Mouse (Mus musculus) midbrain, embryonic 12.5 days (tissue): ENCODE results near the gene Rnaset2b. TPM values are rescaled to one million over a fixed set of nuclear protein-coding genes. Genes with fewer than 3 reads are reported as not detected.
"Not testable (repeated sequence)": the region's sequence is repeated elsewhere in the genome, so short reads cannot be mapped to it uniquely, and the experiment has no call there.

Experiments used
- ATAC-seq: fragments of 200-750 bp; cut with Nextera tagmentation; 2 replicates; pipeline ENCODE4 v1.8.0; 2017; ENCODE audit warnings: low read depth, moderate TSS enrichment, moderate library complexity; ENCODE audit not compliant: low FRiP score
- H3K27ac ChIP-seq: fragments of 300-500 bp; sonication (generic); replicated peaks from 2 replicates; pipeline ENCODE4 v1.5.1; 2016; ENCODE audit warnings: mild to moderate bottlenecking
- H3K27me3 ChIP-seq: fragments of 300-500 bp; sonication (generic); 2 replicates; pipeline ENCODE4 v1.6.1; 2016; ENCODE audit warnings: mild to moderate bottlenecking
- H3K36me3 ChIP-seq: fragments of 300-500 bp; sonication (generic); 2 replicates; pipeline ENCODE4 v1.6.1; 2016
- H3K4me1 ChIP-seq: fragments of 300-500 bp; sonication (generic); 2 replicates; pipeline ENCODE4 v1.6.1; 2016
- H3K4me2 ChIP-seq: fragments of 300-500 bp; sonication (generic); replicated peaks from 2 replicates; pipeline ENCODE4 v1.6.1; 2016; ENCODE audit warnings: mild to moderate bottlenecking, moderate library complexity
- H3K4me3 ChIP-seq: fragments of 300-500 bp; sonication (generic); 2 replicates; pipeline ENCODE4 v1.5.1; 2016; ENCODE audit warnings: mild to moderate bottlenecking
- H3K9ac ChIP-seq: fragments of 300-500 bp; sonication (generic); replicated peaks from 2 replicates; pipeline ENCODE4 v1.6.1; 2016; ENCODE audit warnings: mild to moderate bottlenecking, moderate library complexity
- H3K9me3 ChIP-seq: fragments of 300-500 bp; sonication (generic); 2 replicates; pipeline ENCODE4 v1.6.1; 2016; ENCODE audit warnings: mild to moderate bottlenecking
- WGBS: fragments of 180-500 bp; shearing (Covaris S2); methylation state at CpG from one replicate; pipeline ENCODE4 v1.1.7; 2016; 5-methylcytosine and 5-hydroxymethylcytosine counted together
- polyA plus RNA-seq: library from polyadenylated mRNA; unstranded; fragments of >200 nt; fragmentation: Nextera tagmentation; extraction: Ambion mirVana; gene quantifications from 2 replicates; pipeline ENCODE4 v1.2.1, GENCODE M21; 2016

The Rnaset2b gene
- polyA plus RNA-seq, 1 experiment from 2014 or later, result 97.5 TPM

DNA sequence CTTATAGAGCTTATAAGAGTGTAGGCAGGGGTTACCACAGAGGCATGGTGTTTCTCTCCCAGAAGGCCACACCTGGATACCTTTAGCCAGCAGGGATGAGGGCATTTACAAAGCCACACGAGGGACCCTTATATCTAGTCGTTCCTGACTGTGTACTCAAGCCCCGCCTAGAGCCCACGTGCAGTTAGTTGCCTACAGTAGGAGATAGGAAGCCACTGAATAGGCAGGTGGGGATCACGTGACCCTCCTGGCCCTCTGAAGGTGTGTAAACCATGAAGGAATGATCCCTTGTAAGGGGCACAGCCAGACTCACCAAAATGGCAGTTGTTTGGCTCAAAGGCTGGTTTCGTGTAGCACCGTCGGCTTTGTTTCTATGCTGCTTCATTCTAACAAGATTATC, 26.4 kb downstream of the Rnaset2b start:
- H3K4me2 ChIP-seq, H3K4me3 ChIP-seq, ATAC-seq, H3K4me1 ChIP-seq, H3K9ac ChIP-seq, H3K27me3 ChIP-seq, H3K9me3 ChIP-seq, H3K36me3 ChIP-seq, H3K27ac ChIP-seq: not testable (repeated sequence)
- 84% methylated on average over 8 of the region's 8 CpGs for WGBS

GRCm38 (mm10) chr17:6997778-6998490, 27.5 kb downstream of the Rnaset2b start:
- not testable (repeated sequence) for H3K36me3 ChIP-seq, H3K9me3 ChIP-seq, H3K4me1 ChIP-seq, H3K4me3 ChIP-seq, H3K9ac ChIP-seq, ATAC-seq, H3K27ac ChIP-seq, H3K27me3 ChIP-seq, H3K4me2 ChIP-seq
- 71% methylated on average over 1 of the region's 7 CpGs for WGBS

DNA sequence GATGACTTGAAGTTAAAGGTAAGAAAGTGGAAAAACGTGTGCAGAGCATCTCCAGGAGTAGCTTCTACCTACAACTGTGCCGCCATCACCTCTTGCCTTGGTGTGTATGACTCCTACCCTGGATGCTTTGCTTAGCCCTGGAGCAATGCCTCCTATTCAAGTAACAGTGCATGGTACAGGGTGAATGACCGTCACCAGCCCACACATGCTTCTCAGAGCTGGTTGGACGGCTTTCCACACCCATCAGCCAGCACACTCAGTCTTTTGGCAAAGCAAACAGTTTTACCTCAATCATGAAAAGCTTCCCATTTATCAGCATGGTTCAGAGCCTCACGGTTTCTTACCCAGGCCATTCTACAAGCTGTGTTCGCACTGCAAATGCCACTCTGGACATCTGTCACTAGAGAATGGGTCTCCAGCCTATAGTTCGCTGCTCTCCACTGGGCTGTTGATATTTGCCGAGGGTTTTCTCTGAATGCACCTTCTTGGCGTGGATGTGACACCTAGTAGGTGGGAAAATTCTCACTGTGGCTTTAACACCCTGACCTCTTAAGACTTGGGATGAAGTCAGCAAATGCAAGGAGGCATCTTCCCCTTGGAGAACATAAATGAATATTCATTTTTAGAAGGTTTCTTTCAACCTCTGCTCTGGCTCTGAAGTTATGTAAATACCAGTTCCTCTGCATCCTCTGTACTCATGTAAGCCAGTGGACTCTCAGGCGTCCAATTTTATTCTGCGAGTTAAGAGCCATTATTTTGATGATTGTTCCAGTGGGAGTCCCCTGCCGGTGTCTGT, 31.6 kb downstream of the Rnaset2b start:
- not testable (repeated sequence) for H3K4me2 ChIP-seq, H3K36me3 ChIP-seq, H3K9ac ChIP-seq, H3K27ac ChIP-seq, H3K27me3 ChIP-seq, H3K4me3 ChIP-seq, H3K9me3 ChIP-seq, ATAC-seq, H3K4me1 ChIP-seq
- 93% methylated on average over 9 of the region's 12 CpGs for whole genome bisulfite sequencing

DNA sequence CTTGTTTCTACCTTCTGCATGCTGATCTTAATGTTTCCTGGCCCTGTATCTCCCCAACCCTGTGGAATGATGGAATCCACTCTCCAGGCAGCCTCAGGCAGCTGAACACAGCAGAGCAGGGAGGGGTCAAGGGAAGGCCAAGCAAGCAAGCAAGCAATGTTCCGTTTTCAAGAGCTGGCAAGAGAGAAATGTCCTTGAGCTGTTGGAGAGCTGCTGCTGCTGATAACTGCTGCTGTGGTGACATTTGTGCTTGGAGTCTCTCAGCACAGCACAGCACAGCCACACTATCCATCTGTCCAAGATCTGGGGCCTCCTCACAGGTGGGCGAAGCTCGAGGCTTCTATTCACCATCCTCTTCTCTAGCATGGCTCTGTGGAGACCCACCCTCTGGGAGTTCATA, 33.0 kb downstream of the Rnaset2b start:
- WGBS, result no CpG with 5 or more reads among the region's 3 CpGs
- not testable (repeated sequence) for H3K9me3 ChIP-seq

DNA sequence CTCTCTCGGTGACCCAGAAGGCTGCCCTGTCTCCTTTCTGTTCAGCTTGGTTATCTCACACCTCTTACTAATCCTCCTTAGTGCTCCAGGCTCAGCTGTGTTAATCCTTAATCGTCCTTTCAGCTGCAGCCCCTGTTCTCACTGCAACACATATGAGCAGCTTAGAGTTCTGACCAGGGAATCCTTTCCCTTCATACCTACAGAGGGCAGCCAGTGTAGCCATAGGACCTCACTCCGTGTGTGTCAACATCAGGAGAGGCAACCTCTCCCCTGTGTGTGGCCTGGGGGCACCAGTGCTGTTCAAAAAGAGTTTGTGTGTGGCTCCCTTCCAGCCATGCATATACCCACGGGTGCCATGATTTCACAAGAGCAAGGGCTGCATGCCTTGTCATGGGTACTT, 35.2 kb downstream of the Rnaset2b start:
- H3K36me3 ChIP-seq, H3K27me3 ChIP-seq, H3K27ac ChIP-seq, ATAC-seq, H3K4me2 ChIP-seq, H3K9me3 ChIP-seq, H3K9ac ChIP-seq, H3K4me3 ChIP-seq, H3K4me1 ChIP-seq: not testable (repeated sequence)
- 7% methylated on average over 3 of the region's 4 CpGs for WGBS

More for the DNA sequence above, 33.0 kb downstream of the Rnaset2b start:
- not testable (repeated sequence) for H3K4me2 ChIP-seq, H3K27ac ChIP-seq, H3K36me3 ChIP-seq, H3K27me3 ChIP-seq, H3K4me1 ChIP-seq, H3K9ac ChIP-seq, ATAC-seq, H3K4me3 ChIP-seq

DNA sequence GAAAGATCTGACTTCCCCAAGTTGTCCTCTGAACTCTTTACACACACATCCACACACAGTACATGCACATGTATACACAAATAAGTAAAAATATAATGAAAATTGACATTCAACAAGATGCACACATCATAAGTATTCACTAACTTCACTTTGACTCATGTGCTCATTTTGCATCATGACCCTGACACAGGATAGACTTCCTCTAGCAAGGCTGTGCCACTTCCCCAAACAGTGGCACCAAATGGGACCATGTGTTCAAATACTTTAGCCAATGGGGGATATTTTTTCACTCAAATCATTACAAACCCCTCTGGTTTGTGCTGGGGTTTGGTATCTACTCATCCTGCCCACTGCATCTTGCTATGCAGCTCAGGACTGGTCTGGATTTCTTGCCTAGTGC, 38.5 kb downstream of the Rnaset2b start:
- not testable (repeated sequence) for H3K27me3 ChIP-seq, H3K36me3 ChIP-seq, H3K27ac ChIP-seq, H3K9me3 ChIP-seq, H3K9ac ChIP-seq, H3K4me3 ChIP-seq, H3K4me1 ChIP-seq, H3K4me2 ChIP-seq, ATAC-seq

DNA sequence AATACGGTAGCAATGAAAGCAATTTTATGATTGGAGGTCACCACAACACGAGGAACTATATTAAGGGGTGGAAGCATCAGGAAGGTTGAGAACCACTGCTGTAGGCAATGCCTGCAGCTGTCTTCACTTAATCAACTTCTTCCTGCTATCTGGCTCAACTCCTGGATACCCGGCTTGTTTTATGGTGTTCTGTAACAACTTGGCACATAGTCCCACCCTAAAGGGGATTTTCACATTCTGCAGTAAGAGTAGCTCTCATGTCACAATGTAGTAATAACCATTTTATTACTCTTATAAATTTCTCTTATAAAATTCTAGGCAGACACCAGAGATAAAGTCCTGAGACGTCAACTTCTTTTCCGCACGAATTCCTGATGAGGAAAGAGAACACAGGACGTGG, 39.0 kb downstream of the Rnaset2b start:
- ATAC-seq, H3K36me3 ChIP-seq, H3K27me3 ChIP-seq, H3K9me3 ChIP-seq, H3K4me1 ChIP-seq, H3K9ac ChIP-seq, H3K4me3 ChIP-seq, H3K4me2 ChIP-seq, H3K27ac ChIP-seq: not testable (repeated sequence)
- no CpG with 5 or more reads among the region's 7 CpGs for WGBS

GRCm38 (mm10) chr17:7009901-7010300, 39.5 kb downstream of the Rnaset2b start:
- not testable (repeated sequence) for H3K4me3 ChIP-seq, H3K9ac ChIP-seq, H3K9me3 ChIP-seq, ATAC-seq, H3K4me1 ChIP-seq, H3K4me2 ChIP-seq, H3K36me3 ChIP-seq, H3K27me3 ChIP-seq, H3K27ac ChIP-seq
- WGBS, result 81% methylated on average over 4 of the region's 9 CpGs

DNA sequence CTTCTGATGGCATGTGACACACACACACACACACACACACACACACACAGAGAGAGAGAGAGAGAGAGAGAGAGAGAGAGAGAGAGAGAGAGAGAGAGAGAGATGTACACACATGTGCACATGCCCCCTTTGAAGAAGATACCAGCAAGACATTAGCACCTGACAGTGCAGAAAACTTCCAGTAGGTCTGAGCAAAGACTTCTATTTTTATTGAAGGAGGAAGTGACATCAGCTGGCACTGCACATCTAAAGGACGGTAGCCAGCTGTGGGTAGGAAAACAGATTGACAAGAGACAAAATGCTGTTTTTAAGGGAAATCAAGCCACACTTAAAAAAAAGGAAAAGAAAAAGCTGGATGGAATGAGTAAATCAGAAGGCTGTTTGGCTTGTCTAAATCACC, 43.8 kb downstream of the Rnaset2b start:
- not testable (repeated sequence) for H3K27me3 ChIP-seq, H3K9ac ChIP-seq, H3K27ac ChIP-seq, H3K4me3 ChIP-seq, ATAC-seq, H3K4me2 ChIP-seq, H3K9me3 ChIP-seq, H3K36me3 ChIP-seq, H3K4me1 ChIP-seq
- WGBS, result no CpG with 5 or more reads among the region's 1 CpGs

DNA sequence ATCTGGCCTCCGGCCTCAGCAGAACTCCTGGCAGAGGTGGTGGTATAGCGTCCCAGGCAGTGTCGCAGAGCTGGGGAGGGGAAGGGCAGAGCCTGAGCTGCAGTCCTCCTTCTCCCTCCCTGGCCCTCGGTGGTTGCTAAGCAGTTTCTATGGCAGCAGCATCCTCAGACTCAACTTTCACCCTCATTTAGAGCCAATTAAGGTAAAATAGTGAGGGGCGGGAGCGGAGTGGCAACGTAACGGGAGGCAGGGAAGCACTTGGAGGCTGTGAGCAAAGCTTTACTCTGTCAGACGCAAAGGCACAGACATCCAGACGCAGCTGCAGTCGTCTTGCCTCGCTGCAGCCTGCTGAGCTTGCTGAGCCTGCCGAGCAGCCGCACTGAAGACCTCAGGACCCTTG, 54.8 kb downstream of the Rnaset2b start, which contains the start of gene Gm1604a:
Gene Gm1604a (plus strand): TSS at position 312 of the 400 bp plus-strand sequence.
- ATAC-seq, result peak; percentile 78; the same call in 1 of the 2 replicates
- not testable (repeated sequence) for H3K27me3 ChIP-seq, H3K4me3 ChIP-seq, H3K36me3 ChIP-seq, H3K4me1 ChIP-seq, H3K9me3 ChIP-seq, H3K9ac ChIP-seq, H3K27ac ChIP-seq
- 0 out of 2 replicates have a peak within 1 kb of the TSS, but pooled peaks have one; percentile 22 for H3K4me2 ChIP-seq
- WGBS, result 10% methylated on average over 5 of the region's 14 CpGs

DNA sequence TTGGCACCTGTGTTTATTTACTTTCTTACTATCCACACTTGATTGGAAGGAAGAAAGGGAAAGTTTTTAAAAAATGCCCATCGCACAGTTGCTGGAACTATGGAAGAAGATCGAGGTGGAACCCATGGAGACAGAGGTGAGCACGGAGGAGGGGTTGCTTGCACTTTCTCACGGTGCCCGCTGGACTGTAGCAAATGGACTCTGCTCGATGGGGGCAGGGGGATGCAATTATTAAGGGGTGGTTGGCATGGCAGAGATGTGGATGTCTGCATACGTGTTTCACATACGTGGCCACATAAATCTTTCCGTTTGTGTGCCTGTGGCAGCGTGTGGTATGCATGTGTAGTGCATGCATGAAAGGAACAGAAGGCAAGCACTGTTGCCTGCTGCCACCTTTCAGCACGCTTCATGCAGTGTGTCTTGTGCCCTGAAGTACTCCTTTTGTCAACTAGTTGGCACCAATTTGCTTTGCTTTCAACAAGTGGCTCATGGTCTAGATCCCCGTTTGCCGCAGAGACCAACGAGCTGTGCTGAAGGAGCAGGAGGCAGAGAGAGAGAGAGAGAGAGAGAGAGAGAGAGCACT, 55.4 kb downstream of the Rnaset2b start:
- not testable (repeated sequence) for H3K4me1 ChIP-seq, H3K27ac ChIP-seq, H3K9me3 ChIP-seq, H3K9ac ChIP-seq, H3K4me3 ChIP-seq, H3K27me3 ChIP-seq, H3K36me3 ChIP-seq, H3K4me2 ChIP-seq, ATAC-seq
- 67% methylated on average over 3 of the region's 14 CpGs for WGBS

- ATAC-seq, H3K9me3 ChIP-seq, H3K4me3 ChIP-seq, H3K4me1 ChIP-seq, H3K27me3 ChIP-seq, H3K27ac ChIP-seq, H3K9ac ChIP-seq, H3K4me2 ChIP-seq, H3K36me3 ChIP-seq: not testable (repeated sequence)
- WGBS, result 75% methylated on average over 5 of the region's 7 CpGs
Measured at GRCm38 (mm10) chr17:7030204-7030603, 59.8 kb downstream of the Rnaset2b start.
